Mouse (Mus musculus) urinary bladder, adult 2 months (tissue): ENCODE data around the gene Vmn2r28. TPM values are rescaled to one million over a fixed set of nuclear protein-coding genes. Genes with fewer than 3 reads are reported as not detected.
"Not testable (repeated sequence)": the region's sequence is repeated elsewhere in the genome, so short reads cannot be mapped to it uniquely, and the experiment has no call there.

Source experiments
- DNase-seq: peaks from one replicate; pipeline ENCODE4 v3.0.0; 2022; ENCODE audit warnings: low spot score
- polyA plus RNA-seq: library from polyadenylated mRNA; depleted of rRNA; stranded (reverse); fragments of >200 nt; gene quantifications from 2 replicates; pipeline ENCODE4 v1.2.3, GENCODE M21; 2012; rRNA removed

Gene Vmn2r28
- polyA plus RNA-seq, result not detected in 2 replicates

DNA sequence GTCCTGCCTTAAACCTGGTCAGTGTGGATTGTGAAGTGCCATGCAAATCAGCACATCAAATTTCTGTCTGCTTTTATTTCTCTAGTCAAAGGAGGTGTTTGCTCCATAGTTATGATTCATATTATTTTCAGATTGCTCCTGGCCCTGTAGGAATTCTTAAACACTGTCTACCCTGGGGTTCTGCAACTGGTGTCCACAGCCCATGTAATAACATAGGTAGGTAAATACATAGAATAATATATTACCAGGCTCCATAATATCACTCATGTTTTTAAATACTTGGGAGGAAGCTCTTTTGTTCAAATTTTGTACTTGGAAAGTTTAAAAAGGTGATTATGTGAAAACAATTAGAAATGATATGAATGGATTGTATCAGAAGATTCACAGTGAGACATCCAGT is at the start of gene Vmn2r28:
Gene Vmn2r28, minus strand, starts transcription at position 101 of the 400 bp plus-strand sequence.
- not testable (repeated sequence) for DNase-seq

DNA sequence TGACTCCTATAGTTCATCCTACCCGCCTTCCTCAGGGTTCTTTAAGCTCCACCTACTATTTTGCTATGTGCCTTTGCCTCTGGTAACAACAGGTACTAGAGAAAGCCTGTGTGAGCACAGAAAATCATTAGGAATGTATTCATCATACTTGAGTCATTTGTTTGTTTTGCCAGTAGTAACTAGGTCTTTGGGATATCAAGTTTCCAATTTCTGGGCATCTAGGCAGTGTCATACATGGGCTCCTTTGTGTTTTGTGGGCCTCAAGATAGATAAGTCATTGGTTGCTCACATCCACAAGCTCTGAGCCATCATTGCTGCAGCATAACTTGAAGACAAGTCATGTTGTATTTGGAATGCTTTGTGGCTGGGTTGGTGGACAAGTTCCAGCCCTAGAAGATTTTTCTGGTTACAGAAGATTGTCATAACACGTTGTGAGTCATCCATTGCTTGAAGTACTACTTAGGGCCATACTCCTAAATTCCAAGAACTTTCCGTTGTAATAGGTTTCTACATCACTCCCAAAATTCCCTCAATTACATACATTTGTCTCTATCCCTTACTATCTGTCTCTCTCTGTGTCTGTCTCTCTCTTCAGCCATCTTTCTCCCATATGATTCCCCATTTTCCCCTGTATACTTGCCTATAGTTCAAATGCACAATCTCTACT is 47.1 kb upstream of the Vmn2r28 start:
- not testable (repeated sequence) for DNase-seq

DNA sequence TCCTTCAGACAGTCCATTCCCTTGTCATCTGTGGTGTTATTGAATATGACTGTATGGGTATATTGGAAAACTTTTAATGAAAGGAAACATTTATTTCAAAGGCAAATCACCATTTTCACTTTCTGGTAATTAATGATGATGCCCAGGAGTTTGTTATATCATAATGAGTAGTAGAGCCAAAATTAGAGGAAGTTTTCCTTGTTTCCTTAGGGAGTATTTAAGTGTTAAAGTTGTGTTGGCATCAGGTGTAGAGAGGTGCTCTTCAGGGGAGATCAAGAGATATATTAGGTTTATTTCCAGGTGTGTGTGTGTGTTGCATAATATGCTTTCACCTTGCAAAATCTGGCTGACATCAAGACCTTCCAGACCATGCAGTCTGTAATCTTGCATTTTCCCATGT is 37.1 kb downstream of the Vmn2r28 start, which contains the start of gene Vmn1r59:
Gene Vmn1r59, minus strand, starts transcription at position 101 of the 400 bp plus-strand sequence.
- no peak for DNase-seq

DNA sequence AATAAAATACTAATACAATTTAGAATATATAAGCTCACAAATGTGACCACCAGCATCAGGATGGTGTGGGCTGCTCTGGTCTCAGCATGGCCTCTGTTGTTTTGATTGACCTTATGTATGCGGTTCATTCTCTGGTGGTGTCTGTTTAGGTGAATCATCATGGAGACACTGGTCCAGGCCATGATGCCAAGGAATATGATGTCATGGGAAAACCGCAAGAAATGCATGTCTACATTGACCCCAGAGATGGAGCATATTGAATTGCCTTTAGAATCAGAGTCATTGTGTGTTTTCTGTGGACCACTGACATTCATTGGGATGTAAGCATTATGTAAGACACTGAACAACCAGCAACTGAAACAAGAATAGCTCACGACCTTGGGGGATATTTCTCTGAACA is 39.7 kb downstream of the Vmn2r28 start:
- not testable (repeated sequence) for DNase-seq

DNA sequence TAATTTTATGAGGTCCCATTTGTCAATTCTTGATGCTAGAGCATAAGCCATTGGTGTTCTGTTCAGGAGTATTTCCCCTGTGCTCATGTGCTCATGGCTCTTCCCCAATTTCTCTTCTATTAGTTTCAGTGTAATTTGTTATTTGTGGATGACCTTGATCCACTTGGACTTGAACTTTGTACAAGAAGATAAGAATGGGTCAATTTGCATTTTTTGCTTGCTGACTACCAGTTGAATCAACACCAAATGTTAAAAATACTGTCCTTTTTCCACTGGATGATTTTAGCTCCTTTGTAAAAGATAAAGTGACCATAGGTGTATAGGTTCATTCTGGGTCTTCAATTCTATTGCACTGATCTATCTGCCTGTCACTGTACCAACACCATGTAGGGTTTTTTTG is 45.1 kb downstream of the Vmn2r28 start:
- no peak for DNase-seq

Other genes with a start within 250 kb of the Vmn2r28 start
- gene Gm5065, start 143.4 kb downstream of the Vmn2r28 start, polyA plus RNA-seq, result not detected in 2 replicates
- gene Nlrp2, start 142.9 kb downstream of the Vmn2r28 start, polyA plus RNA-seq, result not detected in 2 replicates
- gene Vmn1r58, start 80.6 kb downstream of the Vmn2r28 start, polyA plus RNA-seq, result not detected in 2 replicates
- gene Vmn1r59, start 37.2 kb downstream of the Vmn2r28 start, polyA plus RNA-seq, result not detected in 2 replicates
- not detected in 2 replicates for gene Vmn1r60, start 53.4 kb upstream of the Vmn2r28 start, polyA plus RNA-seq
- gene Vmn1r61, start 119.3 kb upstream of the Vmn2r28 start, polyA plus RNA-seq, result not detected in 2 replicates
- not detected in 2 replicates for gene Vmn1r62, start 179.7 kb upstream of the Vmn2r28 start, polyA plus RNA-seq